Mouse (Mus musculus) testis, adult 2 months (tissue): ENCODE measurements around the gene Atp8b4.

Experiments
- CTCF ChIP-seq: fragments of 200-500 bp; IDR thresholded peaks from 2 replicates; pipeline ENCODE4 v1.5.1; 2012; ENCODE audit warnings: low read depth, mild to moderate bottlenecking, inconsistent platforms, low read length, moderate library complexity; ENCODE audit not compliant: control insufficient read depth, insufficient read depth, insufficient replicate concordance
- POLR2A ChIP-seq: fragments of 200-500 bp; IDR thresholded peaks from 2 replicates; pipeline ENCODE4 v1.6.1; 2012; ENCODE audit warnings: low read depth, mild to moderate bottlenecking, inconsistent platforms, low read length, moderate library complexity; ENCODE audit not compliant: control insufficient read depth

DNA sequence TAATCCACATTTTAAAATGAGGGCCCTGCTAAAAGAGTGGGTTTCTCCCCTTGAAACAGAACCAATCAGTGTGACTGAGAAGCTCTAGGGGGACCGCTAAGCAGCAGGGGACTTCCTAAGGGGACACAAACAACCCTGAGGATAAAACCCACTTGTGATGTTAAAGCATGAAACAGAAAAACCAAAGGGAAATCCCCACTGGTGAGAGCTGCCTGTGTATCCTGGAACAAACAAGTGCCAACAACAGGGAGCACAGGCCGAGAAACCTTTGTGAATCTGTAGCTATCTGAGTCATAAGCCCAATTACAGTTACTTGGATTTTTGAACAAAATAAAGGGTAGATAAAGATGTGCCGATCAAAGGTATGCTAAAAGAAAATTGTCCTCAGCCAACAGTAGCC, 168.7 kb downstream of the Atp8b4 start:
- TF ChIP-seq CTCF (no peak), POLR2A (no peak)
